Mouse (Mus musculus) R1 (cell line): ENCODE results near the gene Krt76.

Experiments
- DNase-seq: peaks from one replicate; pipeline ENCODE4 v3.0.0-alpha.2; 2018; ENCODE audit warnings: low read depth, low spot score

Krt76 gene

GRCm38 (mm10) chr15:101860421-101861130, 32.1 kb downstream of the Krt76 start:
- DNase-seq: no peak

- DNase-seq: peak; percentile 31
These were observed 33.0 kb downstream of the Krt76 start for GRCm38 (mm10) chr15:101859735-101860170.

- peak; percentile 40 for DNase-seq
These were observed 33.9 kb downstream of the Krt76 start for GRCm38 (mm10) chr15:101858673-101859425.

GRCm38 (mm10) chr15:101856696-101857095, 36.0 kb downstream of the Krt76 start:
- DNase-seq: no peak

DNA sequence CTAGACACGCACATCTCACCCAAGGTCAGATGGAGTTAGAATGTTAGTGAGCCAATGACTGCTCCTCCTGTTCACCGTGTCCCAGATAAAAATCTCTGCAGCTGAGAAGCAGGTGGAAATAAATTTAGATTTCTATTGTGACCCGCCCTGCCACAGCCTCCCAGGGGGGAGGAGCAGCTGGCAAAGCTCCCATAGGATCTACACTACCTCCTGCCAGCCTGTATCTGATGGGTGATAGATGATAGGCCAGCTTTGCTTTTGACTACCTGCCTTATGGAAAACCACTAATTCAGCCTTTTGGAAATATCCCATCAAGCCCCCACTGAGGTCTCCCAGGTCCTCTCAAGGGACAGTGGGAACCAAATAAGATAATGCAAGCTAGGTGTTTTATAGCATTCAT, 37.0 kb downstream of the Krt76 start:
- no peak for DNase-seq

DNA sequence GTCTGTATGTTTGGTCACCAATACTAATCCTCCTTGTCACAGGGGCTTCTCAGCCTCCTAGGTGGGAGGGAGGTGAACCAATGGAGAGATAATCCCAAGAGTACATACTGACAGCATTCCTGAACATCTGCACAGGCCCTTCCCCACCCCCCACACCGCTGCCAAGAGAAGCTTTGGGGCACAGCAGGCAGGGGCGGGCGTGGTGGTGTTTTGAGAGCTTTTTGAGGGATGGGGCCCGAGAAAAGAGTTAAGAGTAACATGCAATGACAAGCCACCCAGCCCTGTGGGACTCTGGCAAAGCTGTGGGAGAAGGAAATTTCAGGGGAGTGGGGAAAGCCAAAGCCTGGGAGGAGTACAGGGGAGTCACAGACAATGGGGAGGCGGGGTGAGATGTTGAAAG, 38.4 kb downstream of the Krt76 start:
- no peak for DNase-seq

DNA sequence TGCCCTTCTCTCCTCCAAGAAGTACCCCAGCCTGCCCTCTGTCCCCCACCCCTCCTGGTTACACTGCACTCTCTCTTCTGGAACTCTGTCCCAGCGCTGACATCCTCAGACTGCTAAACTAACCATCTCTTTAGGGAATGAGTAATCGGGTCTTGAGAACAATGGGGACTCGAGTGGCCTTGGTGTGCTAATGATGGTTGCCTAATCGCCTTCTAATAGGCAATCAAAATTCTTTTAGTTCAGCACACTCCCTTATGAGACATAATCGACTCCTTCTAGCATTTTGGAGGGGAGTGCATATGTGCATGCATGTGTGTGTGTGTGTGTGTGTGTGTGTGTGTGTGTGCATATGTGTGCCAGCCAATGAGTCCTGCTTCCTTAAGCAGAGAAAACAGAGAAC, 40.1 kb downstream of the Krt76 start:
- DNase-seq: peak; percentile 14

DNA sequence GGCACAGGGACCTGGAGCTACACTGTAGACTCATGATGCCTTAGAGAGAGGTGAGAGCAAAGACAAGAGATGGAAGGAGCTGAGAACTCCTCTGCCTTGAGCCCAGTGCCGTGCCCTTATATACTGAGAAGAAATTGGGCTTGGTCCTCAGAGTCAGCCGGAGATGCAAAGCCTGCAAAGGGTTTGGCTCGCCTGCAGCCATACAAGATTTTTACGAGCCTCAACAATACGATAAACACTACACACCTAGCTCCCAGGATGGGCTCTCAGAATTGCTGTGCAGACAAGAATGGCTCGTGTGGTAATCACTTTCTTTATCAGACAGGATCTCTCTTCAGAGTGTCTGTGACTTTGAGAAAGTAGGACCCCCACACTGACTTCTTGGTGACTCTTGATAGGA, 42.0 kb downstream of the Krt76 start, which contains the start of gene Krt1:
Krt1 (minus strand) TSS at position 101 of the 400 bp plus-strand sequence.
- DNase-seq: no peak

- peak; percentile 19 for DNase-seq
These were observed 46.7 kb downstream of the Krt76 start for GRCm38 (mm10) chr15:101845971-101846403.

- DNase-seq: no peak
These were observed 49.5 kb downstream of the Krt76 start for GRCm38 (mm10) chr15:101843192-101843591.

DNA sequence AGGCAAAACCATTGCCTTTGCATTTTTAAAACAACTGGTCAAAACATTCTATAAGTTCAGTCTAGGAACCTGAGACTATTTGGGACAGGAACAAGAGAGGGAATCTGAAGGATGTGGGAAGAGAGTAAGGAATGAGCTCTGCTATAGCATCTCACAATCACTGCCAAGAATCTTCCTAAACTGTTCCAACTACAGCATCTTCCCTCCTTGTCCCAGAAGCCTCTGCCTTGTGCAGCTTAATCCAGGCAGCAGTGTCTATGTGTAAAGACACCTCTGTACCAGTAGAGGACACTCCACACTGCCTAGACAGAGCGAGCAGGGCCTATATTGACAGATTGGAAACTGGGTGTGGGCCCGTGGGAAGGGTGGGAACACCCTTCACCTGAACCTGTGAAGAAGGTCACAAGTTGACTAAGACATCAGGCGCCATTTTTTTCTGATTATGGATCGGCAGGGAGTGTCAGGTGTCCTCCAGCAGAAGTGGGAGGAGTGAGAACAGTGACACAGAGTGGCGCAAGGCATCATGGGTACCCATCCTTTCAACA, 57.9 kb downstream of the Krt76 start:
- peak; percentile 61 for DNase-seq
